Mouse (Mus musculus) liver, adult 2 months (tissue): ENCODE measurements around the gene Gm45062. TPM values are rescaled to one million over a fixed set of nuclear protein-coding genes. Genes with fewer than 3 reads are reported as not detected.

ENCODE experiments used
- DNase-seq: peaks from one replicate; pipeline ENCODE4 v3.0.0-alpha.2; 2011; ENCODE audit warnings: low read depth, low spot score; ENCODE audit errors: extremely low read depth
- H3K27ac ChIP-seq: fragments of 200-500 bp; replicated peaks from 2 replicates; pipeline ENCODE4 v1.5.1; 2012; ENCODE audit warnings: low read depth, mild to moderate bottlenecking, control low read depth, inconsistent platforms, low read length; ENCODE audit not compliant: insufficient read depth
- H3K27me3 ChIP-seq: fragments of 200-500 bp; 2 replicates; pipeline ENCODE4 v1.6.1; 2012; ENCODE audit warnings: mild to moderate bottlenecking, moderate library complexity, low read length, inconsistent platforms; ENCODE audit not compliant: control insufficient read depth, insufficient read depth
- H3K36me3 ChIP-seq: fragments of 200-500 bp; 2 replicates; pipeline ENCODE4 v1.6.1; 2012; ENCODE audit warnings: low read length, inconsistent platforms; ENCODE audit not compliant: control insufficient read depth, insufficient read depth
- H3K4me1 ChIP-seq: fragments of 200-500 bp; 2 replicates; pipeline ENCODE4 v1.6.1; 2011; ENCODE audit warnings: low read length; ENCODE audit not compliant: control insufficient read depth, insufficient read depth
- H3K4me3 ChIP-seq: fragments of 200-500 bp; 2 replicates; pipeline ENCODE4 v1.5.1; 2011; ENCODE audit warnings: low read depth, mild to moderate bottlenecking, control low read depth, low read length, moderate library complexity; ENCODE audit not compliant: insufficient read depth
- H3K79me2 ChIP-seq: fragments of 200-500 bp; 2 replicates; pipeline ENCODE4 v1.6.1; 2012; ENCODE audit warnings: inconsistent platforms, mild to moderate bottlenecking, low read length, moderate library complexity; ENCODE audit not compliant: control insufficient read depth, insufficient read depth
- H3K9ac ChIP-seq: fragments of 200-500 bp; 2 replicates; pipeline ENCODE4 v1.6.1; 2012; ENCODE audit warnings: low read depth, mild to moderate bottlenecking, control low read depth, inconsistent platforms, low read length
- CTCF ChIP-seq: fragments of 200-500 bp; IDR thresholded peaks from 2 replicates; pipeline ENCODE4 v1.5.1; 2011; ENCODE audit warnings: low read depth, low read length, control low read depth
- POLR2A ChIP-seq: fragments of 200-500 bp; IDR thresholded peaks from 2 replicates; pipeline ENCODE4 v1.6.1; 2011; ENCODE audit warnings: low read length, control low read depth; ENCODE audit not compliant: insufficient read depth; ENCODE audit errors: extremely low read depth
- WGBS: fragments of 180-500 bp; shearing (Covaris S2); methylation state at CpG from one replicate; pipeline ENCODE4 v1.1.7; 2018; 5-methylcytosine and 5-hydroxymethylcytosine counted together
- polyA plus RNA-seq: library from polyadenylated mRNA; depleted of rRNA; stranded (reverse); fragments of >200 nt; gene quantifications from 2 replicates; pipeline ENCODE4 v1.2.3, GENCODE M21; 2012
- total RNA-seq: library from RNA; depleted of rRNA; stranded (reverse); fragments of >200 nt; gene quantifications from 2 replicates; pipeline ENCODE4 v1.2.3, GENCODE M21; 2014

Gm45062 gene
- total and polyA plus RNA-seq, 2 experiments = 0.70 to 2.0 TPM

GRCm38 (mm10) chr6:8488249-8488648 is 229.0 kb downstream of the Gm45062 start:
- Histone ChIP-seq H3K27ac (no peak overlapping the region), H3K4me1 (no peaks in the 10 kb centered on the region), H3K79me2 (no peaks in the 10 kb centered on the region), H3K4me3 (no peak overlapping the region), H3K27me3 (no peaks in the 10 kb centered on the region), H3K9ac (no peak overlapping the region), H3K36me3 (no peaks in the 10 kb centered on the region)
- 73% methylated on average over 5 of the region's 5 CpGs for WGBS
- no peak for DNase-seq
- no peak for TF ChIP-seq POLR2A
- no peak for TF ChIP-seq CTCF

- H3K36me3 ChIP-seq = no peaks in the 10 kb centered on the region
- WGBS = 84% methylated on average over 7 of the region's 7 CpGs
Measured at GRCm38 (mm10) chr6:8489266-8489665, 230.0 kb downstream of the Gm45062 start.

DNA sequence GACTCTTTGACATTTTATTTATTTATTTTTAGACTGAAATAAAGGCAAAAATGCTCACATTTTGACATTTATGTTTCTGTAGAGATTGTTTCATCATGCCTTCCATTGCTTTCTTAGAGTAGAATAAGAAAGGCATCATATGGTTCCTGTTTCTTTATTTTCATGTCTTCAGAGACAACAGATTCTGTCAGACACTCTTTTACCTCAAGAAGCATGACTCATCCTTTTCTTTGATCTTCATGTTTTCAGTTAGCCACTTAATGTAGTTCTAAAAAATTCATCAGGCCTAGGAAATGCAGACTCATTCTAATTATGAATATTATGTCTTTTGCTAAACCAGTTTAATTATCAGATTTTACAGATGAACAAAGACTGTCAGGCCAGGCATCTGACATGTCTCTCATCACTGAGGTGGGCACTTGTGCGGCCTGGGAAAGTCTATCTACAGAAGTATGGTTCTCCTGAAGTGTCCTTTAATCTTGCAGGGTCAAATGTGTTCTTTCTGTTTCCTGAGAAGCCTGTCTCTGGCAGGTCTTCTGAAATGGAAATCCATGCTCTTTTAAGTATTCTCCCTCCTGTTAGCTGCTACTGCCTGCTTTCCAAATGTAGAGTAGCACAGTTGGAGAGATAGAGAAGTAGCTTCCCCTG is 230.8 kb downstream of the Gm45062 start:
- Histone ChIP-seq H3K36me3 (no peaks in the 10 kb centered on the region), H3K9ac (no peak overlapping the region), H3K27me3 (no peaks in the 10 kb centered on the region), H3K4me1 (no peaks in the 10 kb centered on the region), H3K4me3 (no peak overlapping the region), H3K79me2 (no peaks in the 10 kb centered on the region), H3K27ac (no peak overlapping the region)
- 93% methylated on average over 1 of the region's 1 CpGs for WGBS
- no peak for TF ChIP-seq POLR2A
- no peak for TF ChIP-seq CTCF
- DNase-seq = no peak

More at GRCm38 (mm10) chr6:8489266-8489665, 230.0 kb downstream of the Gm45062 start:
- TF ChIP-seq POLR2A = no peak
- TF ChIP-seq CTCF = no peak
- Histone ChIP-seq H3K27ac (no peak overlapping the region), H3K9ac (no peak overlapping the region), H3K27me3 (no peaks in the 10 kb centered on the region), H3K4me1 (no peaks in the 10 kb centered on the region), H3K79me2 (no peaks in the 10 kb centered on the region), H3K4me3 (no peak overlapping the region)
- DNase-seq = no peak

- no peaks in the 10 kb centered on the region for H3K4me1 ChIP-seq
- no peak overlapping the region for H3K4me3 ChIP-seq
- H3K27ac ChIP-seq = no peak overlapping the region
- 92% methylated on average over 3 of the region's 3 CpGs for WGBS
- no peak for DNase-seq
- no peaks in the 10 kb centered on the region for H3K79me2 ChIP-seq
- TF ChIP-seq CTCF (no peak), POLR2A (no peak)
- H3K27me3 ChIP-seq = no peaks in the 10 kb centered on the region
- no peak overlapping the region for H3K9ac ChIP-seq
- H3K36me3 ChIP-seq = no peaks in the 10 kb centered on the region
Measured at GRCm38 (mm10) chr6:8492248-8492647, 233.0 kb downstream of the Gm45062 start.

DNA sequence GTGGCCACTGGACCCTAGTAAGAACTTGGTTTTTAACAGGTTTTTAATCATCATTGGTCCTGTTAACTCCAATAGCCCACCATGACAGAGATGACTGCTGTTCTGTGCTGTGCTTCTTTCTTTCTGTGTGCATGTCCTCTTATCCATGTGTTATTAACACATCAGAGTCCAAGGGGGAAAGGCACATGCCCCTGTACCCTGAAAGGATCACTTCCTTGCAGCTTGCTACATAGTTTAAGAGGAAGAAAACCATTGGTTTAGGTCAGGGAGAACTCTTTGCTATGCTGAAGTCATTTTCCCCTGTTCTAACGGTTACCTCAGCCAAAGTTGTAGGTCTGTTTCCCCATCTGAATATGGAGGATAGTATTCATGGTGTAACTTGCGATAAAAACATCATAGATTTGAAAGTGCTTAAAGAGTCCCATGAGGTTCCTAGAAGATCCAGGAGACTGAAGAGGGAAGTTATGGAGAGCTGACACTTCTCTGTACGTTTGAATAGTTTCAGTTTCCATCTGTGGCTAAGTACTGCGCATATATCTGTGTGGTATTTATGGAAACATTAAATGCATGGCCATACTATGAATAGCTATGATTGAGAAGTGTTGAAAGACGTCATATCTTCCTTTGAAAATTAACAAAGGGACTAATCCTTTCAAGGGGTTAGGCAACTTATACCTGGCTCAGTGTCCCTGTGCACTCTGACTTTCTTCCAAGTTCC is 236.0 kb downstream of the Gm45062 start:
- H3K79me2 ChIP-seq = no peaks in the 10 kb centered on the region
- H3K36me3 ChIP-seq = no peaks in the 10 kb centered on the region
- H3K9ac ChIP-seq = no peak overlapping the region
- 85% methylated on average over 5 of the region's 5 CpGs for WGBS
- TF ChIP-seq POLR2A (no peak), CTCF (no peak)
- H3K4me1 ChIP-seq = no peaks in the 10 kb centered on the region
- no peaks in the 10 kb centered on the region for H3K27me3 ChIP-seq
- H3K4me3 ChIP-seq = no peak overlapping the region
- no peak overlapping the region for H3K27ac ChIP-seq
- no peak for DNase-seq

GRCm38 (mm10) chr6:8495827-8496222 is 236.6 kb downstream of the Gm45062 start:
- Histone ChIP-seq H3K4me1 (no peaks in the 10 kb centered on the region), H3K9ac (no peak overlapping the region), H3K36me3 (no peaks in the 10 kb centered on the region), H3K27me3 (no peaks in the 10 kb centered on the region), H3K4me3 (no peak overlapping the region), H3K79me2 (no peaks in the 10 kb centered on the region), H3K27ac (no peak overlapping the region)
- 75% methylated on average over 4 of the region's 4 CpGs for WGBS
- no peak for TF ChIP-seq POLR2A
- no peak for TF ChIP-seq CTCF
- DNase-seq = no peak
